Mouse (Mus musculus): Measurements from ENCODE around the gene Slc34a2. TPM values are rescaled to one million over a fixed set of nuclear protein-coding genes. Genes with fewer than 3 reads are reported as not detected.

The Slc34a2 gene
- total RNA-seq (2014; rRNA removed) (0.10 and 0.15 TPM in 2 replicates), polyA plus RNA-seq (2015; fragmentation: Nextera tagmentation; extraction: Ambion mirVana) (0.06 TPM in 1 of 2 replicates, not detected in the other)

GRCm38 (mm10) chr5:53037781-53038180 lies at the start of gene Slc34a2:
Gene Slc34a2, plus strand, starts transcription at chr5:53038081.
- no peaks in the 10 kb centered on the region for H3K27me3 ChIP-seq (ENCODE audit: insufficient read depth, low read length)
- H3K27ac ChIP-seq (ENCODE audit: low read depth, low read length) = no peak within 1 kb of the TSS
- no peaks in the 10 kb centered on the region for H3K9me3 ChIP-seq (ENCODE audit: low read length)
- H3K9ac ChIP-seq = no peak within 1 kb of the TSS
- TF ChIP-seq CTCF (IDR thresholded peaks at IDR 0.05; ENCODE audit: low read depth) = no peak
- no peaks in the 10 kb centered on the region for H3K36me3 ChIP-seq (ENCODE audit: insufficient read depth)
- no peak within 1 kb of the TSS for H3K4me2 ChIP-seq (ENCODE audit: low read depth)
- WGBS = 94% methylated on average over 3 of the region's 3 CpGs
- H3K4me3 ChIP-seq (ENCODE audit: low read depth, low read length) = no peak within 1 kb of the TSS
- H3K4me1 ChIP-seq (ENCODE audit: insufficient read depth) = no peaks in the 10 kb centered on the region
- DNase-seq (no peak), ATAC-seq (no peak)

DNA sequence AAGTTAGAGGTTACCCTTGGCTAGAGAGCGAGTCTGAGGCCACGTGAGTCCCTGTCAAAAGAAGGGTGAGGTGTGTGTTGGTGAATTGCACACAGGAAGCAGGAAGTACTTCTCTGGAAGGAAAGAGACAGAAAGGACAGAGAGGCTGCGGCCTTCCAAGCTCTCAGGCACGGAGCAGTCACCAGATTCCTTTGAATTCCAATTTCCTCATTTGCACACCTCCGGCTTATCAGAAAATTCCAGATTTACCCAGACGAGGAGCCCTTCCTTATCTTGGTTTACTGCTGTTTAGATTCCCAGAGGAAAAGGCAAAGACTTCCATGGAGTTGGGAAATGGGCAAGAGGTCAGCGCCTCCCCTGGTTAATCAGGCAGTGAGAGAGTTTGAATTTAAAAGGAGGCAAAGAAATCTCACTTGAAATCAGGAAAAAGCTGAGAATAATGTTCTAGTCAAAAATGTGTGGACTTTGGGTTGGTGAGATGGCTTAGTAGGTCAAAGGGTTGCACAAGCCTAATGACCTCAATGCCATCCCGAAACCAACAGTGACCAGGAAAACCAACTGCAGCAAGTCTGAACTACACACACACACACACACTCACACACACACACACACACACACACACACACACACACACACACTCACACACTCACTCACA lies 47.1 kb upstream of the Slc34a2 start:
- Histone ChIP-seq H3K4me2 (ENCODE audit: low read depth) (no peak overlapping the region), H3K4me1 (ENCODE audit: insufficient read depth) (no peaks in the 10 kb centered on the region), H3K36me3 (ENCODE audit: insufficient read depth) (no peaks in the 10 kb centered on the region), H3K27me3 (ENCODE audit: insufficient read depth, low read length) (no peaks in the 10 kb centered on the region), H3K9me3 (ENCODE audit: low read length) (no peaks in the 10 kb centered on the region), H3K4me3 (ENCODE audit: low read depth, low read length) (no peak overlapping the region), H3K9ac (no peak overlapping the region), H3K27ac (ENCODE audit: low read depth, low read length) (no peak overlapping the region)
- no peak for TF ChIP-seq CTCF (IDR thresholded peaks at IDR 0.05; ENCODE audit: low read depth)
- no peak for DNase-seq
- 85% methylated on average over 8 of the region's 8 CpGs for whole genome bisulfite sequencing
- ATAC-seq = no peak

DNA sequence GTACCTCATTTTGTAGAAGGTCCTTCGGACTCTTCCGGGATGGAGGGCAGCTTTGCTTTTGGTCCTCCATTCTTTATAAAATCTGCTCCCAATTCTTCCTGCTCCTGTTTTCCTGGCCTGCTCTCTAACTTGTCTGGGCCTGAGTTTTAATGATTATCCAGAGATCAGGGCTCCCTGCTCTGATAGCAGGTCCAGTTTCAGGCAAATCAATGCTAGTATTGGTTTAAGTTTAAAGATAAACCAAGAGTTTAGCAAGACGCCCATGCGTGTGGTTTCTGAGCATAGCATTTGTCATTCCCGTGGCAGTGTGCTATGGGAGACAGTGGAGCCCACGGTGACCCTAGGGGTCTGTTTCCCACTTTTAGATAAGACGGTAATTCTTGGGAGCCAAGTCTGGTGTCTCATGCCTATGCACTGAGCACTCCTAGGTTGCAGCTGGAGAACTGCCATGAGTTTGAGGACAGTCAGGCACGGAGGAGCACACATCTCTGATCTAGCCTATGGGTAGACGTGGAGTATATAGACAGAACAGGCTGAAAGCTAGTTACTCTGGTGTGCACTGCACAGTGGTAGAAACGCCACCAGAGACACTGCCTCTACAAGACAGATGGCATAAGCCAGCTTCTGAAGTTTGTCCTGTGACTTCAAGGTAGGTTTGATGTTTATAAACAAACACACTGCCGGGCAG lies 45.5 kb upstream of the Slc34a2 start:
- Histone ChIP-seq H3K4me1 (ENCODE audit: insufficient read depth) (no peaks in the 10 kb centered on the region), H3K4me3 (ENCODE audit: low read depth, low read length) (no peak overlapping the region), H3K4me2 (ENCODE audit: low read depth) (no peak overlapping the region), H3K9me3 (ENCODE audit: low read length) (no peaks in the 10 kb centered on the region), H3K27ac (ENCODE audit: low read depth, low read length) (no peak overlapping the region), H3K9ac (no peak overlapping the region), H3K27me3 (ENCODE audit: insufficient read depth, low read length) (no peaks in the 10 kb centered on the region), H3K36me3 (ENCODE audit: insufficient read depth) (no peaks in the 10 kb centered on the region)
- DNase-seq (no peak), ATAC-seq (no peak)
- TF ChIP-seq CTCF (IDR thresholded peaks at IDR 0.05; ENCODE audit: low read depth) = no peak
- 92% methylated on average over 11 of the region's 11 CpGs for WGBS

- WGBS = 86% methylated on average over 12 of the region's 12 CpGs
- H3K27me3 ChIP-seq (ENCODE audit: insufficient read depth, low read length) = no peaks in the 10 kb centered on the region
- no peak overlapping the region for H3K9ac ChIP-seq
- ATAC-seq (no peak), DNase-seq (no peak)
- no peak overlapping the region for H3K4me3 ChIP-seq (ENCODE audit: low read depth, low read length)
- H3K27ac ChIP-seq (ENCODE audit: low read depth, low read length) = no peak overlapping the region
- no peaks in the 10 kb centered on the region for H3K4me1 ChIP-seq (ENCODE audit: insufficient read depth)
- no peak overlapping the region for H3K4me2 ChIP-seq (ENCODE audit: low read depth)
- no peaks in the 10 kb centered on the region for H3K9me3 ChIP-seq (ENCODE audit: low read length)
- no peak for TF ChIP-seq CTCF (IDR thresholded peaks at IDR 0.05; ENCODE audit: low read depth)
- no peaks in the 10 kb centered on the region for H3K36me3 ChIP-seq (ENCODE audit: insufficient read depth)
These were observed 44.2 kb upstream of the Slc34a2 start for GRCm38 (mm10) chr5:52993490-52994282.

GRCm38 (mm10) chr5:52995461-52995860 lies 42.4 kb upstream of the Slc34a2 start:
- no peak for TF ChIP-seq CTCF (IDR thresholded peaks at IDR 0.05; ENCODE audit: low read depth)
- ATAC-seq (no peak), DNase-seq (no peak)
- Histone ChIP-seq H3K27me3 (ENCODE audit: insufficient read depth, low read length) (no peaks in the 10 kb centered on the region), H3K27ac (ENCODE audit: low read depth, low read length) (no peak overlapping the region), H3K4me1 (ENCODE audit: insufficient read depth) (no peaks in the 10 kb centered on the region), H3K9ac (no peak overlapping the region), H3K4me3 (ENCODE audit: low read depth, low read length) (no peak overlapping the region), H3K36me3 (ENCODE audit: insufficient read depth) (no peaks in the 10 kb centered on the region), H3K4me2 (ENCODE audit: low read depth) (no peak overlapping the region), H3K9me3 (ENCODE audit: low read length) (no peaks in the 10 kb centered on the region)
- 91% methylated on average over 4 of the region's 4 CpGs for WGBS

DNA sequence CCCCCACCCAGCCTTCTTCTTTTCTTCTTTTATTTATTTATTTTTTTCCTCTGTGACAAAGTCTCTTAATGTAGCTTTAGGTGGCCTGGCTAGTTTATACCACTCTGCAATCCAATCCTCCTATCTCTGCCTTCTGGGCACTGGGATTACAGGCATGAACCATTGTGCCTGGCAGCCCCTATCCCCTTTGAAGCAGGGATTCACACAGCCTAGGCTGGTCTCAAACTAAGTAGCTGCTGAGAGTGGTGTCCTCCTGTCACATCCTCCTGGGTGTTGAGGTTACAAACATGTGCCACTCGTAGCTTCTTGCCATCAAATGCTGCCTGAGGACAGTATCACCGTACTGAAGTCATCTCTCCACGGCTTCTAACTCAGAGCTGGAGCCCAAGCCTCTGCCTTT lies 41.7 kb upstream of the Slc34a2 start:
- no peaks in the 10 kb centered on the region for H3K4me1 ChIP-seq (ENCODE audit: insufficient read depth)
- WGBS = 15% methylated on average over 3 of the region's 3 CpGs

More for the DNA sequence above, 41.7 kb upstream of the Slc34a2 start:
- H3K36me3 ChIP-seq (ENCODE audit: insufficient read depth) = no peaks in the 10 kb centered on the region
- no peak overlapping the region for H3K4me3 ChIP-seq (ENCODE audit: low read depth, low read length)
- H3K9ac ChIP-seq = no peak overlapping the region
- H3K9me3 ChIP-seq (ENCODE audit: low read length) = no peaks in the 10 kb centered on the region
- H3K27ac ChIP-seq (ENCODE audit: low read depth, low read length) = no peak overlapping the region
- H3K27me3 ChIP-seq (ENCODE audit: insufficient read depth, low read length) = no peaks in the 10 kb centered on the region
- TF ChIP-seq CTCF (IDR thresholded peaks at IDR 0.05; ENCODE audit: low read depth) = no peak
- no peak for ATAC-seq
- no peak for DNase-seq
- no peak overlapping the region for H3K4me2 ChIP-seq (ENCODE audit: low read depth)
